Mouse (Mus musculus) skeletal muscle tissue, postnatal 0 days (tissue): ENCODE results near the gene Slc30a10. TPM values are rescaled to one million over a fixed set of nuclear protein-coding genes. Genes with fewer than 3 reads are reported as not detected.

ENCODE experiments used
- polyA plus RNA-seq: library from polyadenylated mRNA; unstranded; fragments of >200 nt; fragmentation: Nextera tagmentation; extraction: Ambion mirVana; gene quantifications from 2 replicates; pipeline ENCODE4 v1.2.1, GENCODE M21; 2015

Slc30a10 gene
- polyA plus RNA-seq, result 0.66 and 1.3 TPM in 2 replicates

DNA sequence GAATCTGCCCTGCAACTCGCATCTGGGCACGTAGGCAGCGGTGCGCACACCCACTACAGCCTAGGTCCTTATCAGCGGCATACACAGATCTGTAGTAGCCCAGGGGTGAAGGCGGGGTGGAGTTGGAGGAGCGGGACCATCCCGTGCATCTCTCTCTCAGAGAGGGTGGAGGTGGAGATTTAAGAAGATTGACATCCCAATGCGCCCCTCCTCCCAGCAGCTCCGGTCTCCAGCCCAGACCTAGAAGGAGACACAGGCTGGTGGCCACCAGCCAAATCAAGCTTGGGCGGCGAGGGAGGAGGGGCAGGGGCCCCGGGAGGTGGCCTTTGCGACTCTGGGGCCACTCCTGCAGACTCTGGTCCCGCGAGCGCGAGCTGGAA, at the start of gene Slc30a10:
Slc30a10 (plus strand) TSS at position 274 of the 380 bp plus-strand sequence.

Other genes with a start within 250 kb of the Slc30a10 start
- gene Iars2, start 125.5 kb upstream of the Slc30a10 start, polyA plus RNA-seq, result 27.0 and 29.1 TPM in 2 replicates
- gene Bpnt1, start 122.7 kb upstream of the Slc30a10 start, polyA plus RNA-seq, result 24.1 and 30.1 TPM in 2 replicates
- gene Eprs, start 91.8 kb upstream of the Slc30a10 start, polyA plus RNA-seq, result 95.3 and 97.8 TPM in 2 replicates